Mouse (Mus musculus): ENCODE data around the gene Ptprs.
A peak's percentile ranks its signal among the peaks of the same experiment; 100 is the strongest.

Gene Ptprs

DNA sequence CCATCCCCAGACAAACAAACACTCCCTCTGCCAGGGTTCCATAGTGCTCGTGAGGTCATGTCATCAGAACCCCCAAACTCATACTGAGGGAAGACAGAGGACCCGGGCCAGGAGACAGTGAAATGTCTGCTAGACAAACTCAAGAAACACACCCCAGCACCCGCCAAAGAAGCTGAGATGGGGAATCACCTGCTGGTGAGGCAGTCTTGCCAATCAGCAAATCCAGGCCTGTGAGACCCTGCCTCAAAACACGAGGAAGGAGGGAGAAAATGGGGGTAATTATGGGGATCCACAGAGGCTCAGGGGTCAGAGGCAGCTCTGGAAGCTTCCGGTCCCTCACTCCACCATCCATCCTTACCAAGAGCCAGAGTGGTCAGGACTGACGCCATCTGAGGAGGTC is 9.5 kb downstream of the Ptprs start:
- no peak for DNase-seq

DNA sequence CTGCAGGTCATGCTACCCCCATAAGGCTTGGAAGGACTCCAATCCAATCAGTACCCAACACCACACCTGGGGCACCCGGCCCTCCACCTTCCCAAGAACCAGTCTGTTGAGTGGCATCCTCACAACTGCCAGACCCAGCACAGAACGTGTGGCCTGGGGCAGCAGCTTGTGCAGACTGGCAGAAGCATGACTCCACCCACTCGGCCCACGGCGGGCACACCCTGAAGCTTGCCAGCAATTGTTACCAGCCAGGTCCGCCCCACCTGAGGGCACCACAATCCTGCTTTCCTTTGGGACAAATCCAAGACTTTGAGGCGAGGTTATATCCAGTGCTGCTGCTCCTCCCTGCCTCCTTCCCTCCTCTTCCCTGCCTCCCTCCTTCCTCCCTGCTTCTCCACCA is 11.5 kb downstream of the Ptprs start:
- no peak for DNase-seq

DNA sequence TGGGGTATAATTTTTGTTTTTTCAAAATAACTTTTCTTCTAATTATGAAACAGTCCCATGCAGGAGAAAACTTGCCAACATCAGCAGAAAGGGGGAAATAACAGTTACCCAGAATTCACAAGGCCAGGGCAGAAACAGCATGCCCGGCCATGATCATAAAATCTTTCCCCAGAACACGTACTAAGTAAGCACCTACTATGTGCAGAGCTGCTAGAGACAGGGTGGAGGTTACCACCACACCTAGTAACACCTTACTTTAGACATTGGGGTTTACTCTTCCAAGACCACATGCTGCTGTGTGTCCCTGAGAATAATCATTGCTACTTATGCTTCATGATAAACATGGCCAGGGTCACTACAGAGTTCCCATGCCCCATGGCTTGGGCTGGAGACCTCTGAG is 11.9 kb downstream of the Ptprs start:
- DNase-seq = no peak

DNA sequence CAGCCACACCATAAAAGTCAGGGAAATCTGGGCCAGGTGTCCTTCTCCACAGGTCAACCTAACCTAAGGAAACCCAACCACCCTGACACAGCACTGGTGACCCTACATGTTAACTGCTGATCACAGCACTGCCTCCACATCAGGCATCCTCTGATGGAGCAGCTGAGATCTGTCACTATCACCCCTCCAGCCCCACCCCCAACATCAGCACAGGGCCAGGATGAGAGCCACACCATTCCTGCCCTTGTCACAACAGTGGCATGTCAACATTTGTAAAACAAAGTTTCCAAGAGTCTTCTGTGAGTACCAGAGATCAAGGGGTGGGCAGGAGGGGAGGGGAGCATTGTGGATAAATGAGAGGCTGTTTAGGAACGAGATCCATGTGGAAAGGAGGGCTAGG is 12.8 kb downstream of the Ptprs start:
- no peak for DNase-seq

DNA sequence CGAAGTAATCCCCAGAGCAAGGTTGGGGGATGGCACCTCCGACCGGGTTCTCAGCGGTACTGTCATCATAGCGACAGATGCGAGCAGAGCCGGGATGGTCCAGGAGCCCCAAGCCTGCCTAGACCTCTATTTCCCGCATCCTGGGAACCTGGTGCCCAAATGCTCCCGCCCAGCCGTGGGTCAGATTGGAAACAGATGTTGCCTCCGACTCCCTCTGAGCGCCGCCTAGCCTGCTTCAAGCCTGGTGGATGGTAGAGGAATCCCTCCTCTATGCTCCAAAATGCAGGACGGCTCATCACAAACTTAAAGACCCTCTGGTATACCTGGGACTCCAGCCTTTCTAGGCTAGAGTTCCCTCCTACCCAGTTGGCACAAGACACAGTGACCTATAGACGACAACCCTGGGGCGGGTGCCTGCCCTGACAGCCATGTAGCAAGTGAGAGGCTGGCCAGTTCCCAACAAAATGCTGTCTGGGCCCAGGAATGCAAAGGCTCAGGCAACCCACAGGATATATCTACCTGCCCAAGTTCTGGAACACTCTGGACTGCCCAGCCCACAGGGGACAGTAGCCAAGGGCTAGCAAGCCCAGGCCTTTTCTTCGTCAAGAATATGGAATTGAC is 13.3 kb downstream of the Ptprs start:
- DNase-seq = no peak

DNA sequence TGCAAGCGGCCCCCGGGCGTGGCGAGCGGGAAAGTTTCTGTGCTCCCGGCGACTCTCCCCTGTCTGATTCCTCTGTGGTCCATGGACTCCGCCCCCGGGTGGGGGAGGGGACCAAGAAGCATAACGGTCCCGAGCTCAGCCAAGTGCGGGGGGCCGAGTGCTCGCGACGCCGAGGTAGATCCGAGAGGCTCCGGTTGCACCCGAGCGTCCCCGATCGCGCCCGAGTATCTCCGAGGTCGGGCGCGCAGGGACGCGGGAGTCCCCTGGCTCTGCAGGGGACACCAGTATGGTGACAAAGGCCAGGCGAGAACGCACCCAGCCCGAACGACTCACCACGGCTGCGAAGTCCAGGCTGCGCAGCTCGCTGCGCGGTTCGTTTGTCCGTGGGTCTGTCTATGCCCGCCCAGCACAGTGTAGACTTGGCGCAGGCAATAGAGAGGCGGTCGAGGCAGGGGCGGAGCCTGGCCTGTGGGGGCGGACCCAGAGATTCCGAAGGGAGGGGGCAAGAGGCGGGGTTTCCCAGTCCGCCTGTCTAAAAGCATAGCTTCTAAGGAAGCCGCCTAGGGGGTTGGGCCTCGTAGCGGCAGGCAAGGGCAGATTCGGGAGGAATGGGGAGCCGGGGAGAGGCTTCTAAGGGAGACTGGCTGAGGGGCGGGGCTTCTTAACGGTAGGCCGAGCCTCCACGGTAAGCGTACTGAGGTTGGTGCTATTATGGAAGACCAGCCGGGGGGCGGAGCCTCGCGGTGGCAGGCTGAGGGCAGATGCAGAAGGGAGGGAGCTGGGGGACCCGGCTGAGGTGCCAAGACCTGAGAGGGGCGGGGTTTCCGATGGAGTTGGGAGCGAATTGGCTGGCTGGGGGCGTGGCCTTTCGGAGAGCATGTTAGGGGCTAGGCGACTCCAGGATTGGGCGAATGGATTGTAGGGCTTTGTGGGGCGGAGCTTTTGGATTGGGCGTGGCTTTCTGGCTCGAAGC is 14.2 kb downstream of the Ptprs start:
- peak; percentile 96 for DNase-seq

DNA sequence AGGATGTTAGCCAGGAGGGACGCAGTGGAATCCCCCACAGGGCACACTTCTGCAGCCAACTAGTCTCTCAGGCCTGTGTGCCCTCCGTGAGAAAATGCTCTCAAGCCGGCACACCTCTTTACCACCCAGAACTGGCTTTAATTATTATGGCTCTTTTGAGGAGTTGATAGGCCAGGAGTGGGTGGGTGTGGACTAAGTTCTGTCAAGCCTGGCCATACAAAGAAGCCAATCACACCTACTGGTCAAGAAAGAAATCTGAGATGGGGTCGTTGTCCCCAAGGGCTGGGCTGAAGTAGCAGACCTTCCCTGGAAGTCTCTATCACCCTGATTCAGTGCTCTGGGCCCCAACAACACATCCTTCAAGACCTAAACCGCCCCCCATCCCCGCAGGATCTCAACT is 15.4 kb downstream of the Ptprs start:
- DNase-seq = no peak

DNA sequence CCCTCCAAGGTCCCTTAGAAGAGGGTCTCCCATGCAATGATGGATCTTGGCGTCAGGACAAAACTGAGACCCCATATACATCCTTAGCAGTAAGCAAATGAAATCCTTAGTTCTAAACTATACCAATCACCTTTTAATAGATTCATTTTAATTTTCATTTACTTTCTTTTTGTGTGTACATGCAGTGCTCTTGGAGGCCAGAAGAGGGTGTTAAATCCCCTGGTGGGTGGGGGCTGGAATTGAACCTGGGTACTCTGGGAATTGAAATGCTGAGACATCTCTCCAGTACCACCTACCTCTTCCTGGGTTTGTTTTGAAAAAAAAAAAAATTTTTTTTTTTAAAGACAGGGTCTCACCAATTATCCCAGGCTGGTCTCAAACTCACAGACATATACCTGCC is 18.8 kb downstream of the Ptprs start:
- no peak for DNase-seq

DNA sequence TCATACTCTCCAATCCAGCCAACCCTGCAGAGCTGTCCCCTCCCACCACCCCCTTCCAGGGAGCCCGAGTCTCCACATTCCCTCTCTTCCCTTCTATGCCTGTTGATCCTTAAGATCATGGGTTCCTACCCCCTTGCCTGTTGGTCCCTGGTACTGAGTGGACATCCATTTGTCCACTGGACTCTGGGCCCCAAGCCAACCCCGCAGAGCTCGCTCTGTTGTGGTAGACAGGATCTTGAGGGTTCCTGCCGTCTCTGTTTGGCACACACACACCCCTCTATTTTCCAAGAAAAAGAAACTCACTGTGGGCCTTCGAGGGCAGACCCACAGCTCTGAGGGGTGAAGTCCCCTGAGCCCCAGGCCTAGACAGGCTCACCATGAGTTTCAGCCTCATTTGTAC is 19.9 kb downstream of the Ptprs start:
- no peak for DNase-seq

DNA sequence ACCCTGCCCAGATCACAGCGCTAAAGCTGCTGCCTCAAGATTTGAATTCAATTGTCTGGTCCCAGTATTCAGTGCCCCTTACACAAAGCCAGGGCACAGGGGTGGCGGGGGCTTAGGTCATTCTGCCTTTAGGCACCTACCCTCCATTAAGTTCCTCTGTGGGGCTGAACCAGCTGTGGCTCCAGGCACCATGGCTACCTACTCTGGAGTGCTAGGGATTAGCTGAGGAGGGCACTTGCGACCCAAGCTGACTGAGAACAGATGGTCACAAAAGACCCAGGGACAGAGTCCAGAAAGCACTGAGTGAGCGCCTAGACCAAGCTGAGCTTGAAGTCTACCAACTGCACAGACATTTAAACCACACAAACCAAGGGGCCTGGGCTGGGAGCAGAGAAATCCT is 22.6 kb downstream of the Ptprs start:
- DNase-seq = no peak

DNA sequence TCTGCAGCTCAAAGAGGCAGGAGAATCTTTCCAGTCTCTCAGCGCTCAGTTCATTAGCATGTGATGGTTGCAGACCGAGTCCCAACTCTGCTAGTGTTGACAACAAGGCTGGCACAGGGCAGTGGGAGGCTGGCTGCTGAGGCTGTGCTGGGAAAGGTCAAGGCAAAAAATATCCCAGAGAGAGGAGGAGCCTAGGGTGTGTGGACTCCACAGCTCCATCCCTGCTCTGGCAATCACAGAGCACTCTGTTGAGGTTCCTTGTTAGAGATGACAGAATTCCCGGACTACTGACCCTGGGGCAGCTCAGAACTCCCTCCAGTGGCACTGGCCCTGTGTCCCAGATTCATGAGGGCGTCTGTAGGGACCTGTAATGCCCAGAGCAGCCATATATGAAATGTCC is 23.0 kb downstream of the Ptprs start:
- DNase-seq = no peak

DNA sequence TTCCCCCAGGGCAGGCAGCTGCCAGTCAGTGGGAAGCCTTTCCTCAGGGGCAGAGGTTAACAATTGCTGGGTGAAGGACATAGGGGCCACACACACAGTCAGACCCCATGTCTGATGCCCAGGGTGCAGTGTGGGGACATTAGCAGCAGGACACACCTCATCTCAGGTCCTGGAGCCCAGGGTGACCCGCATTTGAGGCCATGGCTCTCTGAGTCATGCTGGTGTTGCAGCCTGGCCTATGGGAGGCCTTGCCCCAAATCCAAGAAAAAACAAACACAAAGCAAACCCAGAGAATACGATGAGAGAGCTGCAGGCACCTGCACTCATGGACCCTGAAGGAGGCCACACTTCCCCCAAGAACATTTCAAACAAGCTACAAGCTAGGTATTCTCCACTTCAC is 28.6 kb downstream of the Ptprs start:
- DNase-seq = no peak

DNA sequence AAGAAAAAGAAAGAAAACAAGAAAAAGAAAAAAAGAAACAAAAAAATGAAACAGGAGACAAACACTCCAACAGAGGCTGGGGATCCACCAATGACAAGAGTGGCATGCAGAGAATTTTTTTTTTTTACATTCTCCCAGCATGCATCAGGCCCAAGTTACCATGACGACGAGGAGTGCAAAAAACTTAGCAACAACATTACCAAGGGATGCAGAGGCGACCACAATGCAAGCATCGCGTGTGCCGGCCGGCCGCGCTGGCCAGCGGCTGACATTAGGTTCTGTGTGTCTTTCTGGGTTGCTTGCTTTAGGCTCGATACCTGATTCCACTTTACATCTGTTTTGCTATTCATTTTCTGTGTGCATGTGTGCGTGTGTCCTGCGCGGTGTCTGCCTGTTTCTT is 30.9 kb downstream of the Ptprs start:
- DNase-seq = no peak

DNA sequence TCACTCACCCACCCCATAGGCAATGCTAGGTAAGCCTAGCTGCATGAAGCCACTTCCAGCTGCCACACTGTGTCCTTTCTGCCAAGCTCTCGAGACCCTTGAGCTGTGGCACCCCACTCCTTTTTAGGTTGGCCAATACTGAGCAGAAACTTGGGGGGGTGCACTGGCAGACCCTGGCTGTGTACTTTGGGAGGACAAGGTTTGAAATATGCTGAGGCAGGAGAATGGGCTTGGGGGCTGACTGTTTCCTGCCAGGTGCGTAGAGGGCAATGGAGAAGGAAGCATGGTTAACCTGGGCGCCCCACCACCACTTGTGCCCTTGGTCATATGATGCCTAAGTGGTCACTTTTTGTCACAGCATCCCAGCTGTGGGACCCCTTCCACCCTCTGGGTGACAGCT is 31.5 kb downstream of the Ptprs start:
- DNase-seq = no peak

DNA sequence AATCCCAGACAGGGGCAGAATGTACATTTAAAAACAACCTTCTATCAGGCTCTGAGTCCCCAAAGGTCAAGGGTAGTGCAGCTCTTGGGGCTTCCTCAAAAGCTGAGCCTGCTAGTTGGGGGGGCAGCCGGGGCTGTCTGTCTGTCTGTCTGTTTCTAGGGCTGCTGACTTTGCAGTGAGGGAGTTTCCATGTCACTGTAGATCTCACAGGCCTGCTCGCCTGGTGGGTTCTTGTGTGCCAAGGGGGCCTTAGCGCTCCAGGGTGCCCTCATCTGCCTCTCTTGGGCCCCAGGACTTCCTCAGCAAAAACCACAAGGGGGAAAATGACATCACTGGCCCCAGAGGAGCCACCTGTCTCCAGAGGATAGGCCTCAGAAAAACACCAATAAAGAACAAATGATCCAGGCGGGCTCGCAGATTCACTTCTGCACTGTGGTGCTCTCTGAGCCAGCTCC is 32.9 kb downstream of the Ptprs start:
- DNase-seq = no peak

DNA sequence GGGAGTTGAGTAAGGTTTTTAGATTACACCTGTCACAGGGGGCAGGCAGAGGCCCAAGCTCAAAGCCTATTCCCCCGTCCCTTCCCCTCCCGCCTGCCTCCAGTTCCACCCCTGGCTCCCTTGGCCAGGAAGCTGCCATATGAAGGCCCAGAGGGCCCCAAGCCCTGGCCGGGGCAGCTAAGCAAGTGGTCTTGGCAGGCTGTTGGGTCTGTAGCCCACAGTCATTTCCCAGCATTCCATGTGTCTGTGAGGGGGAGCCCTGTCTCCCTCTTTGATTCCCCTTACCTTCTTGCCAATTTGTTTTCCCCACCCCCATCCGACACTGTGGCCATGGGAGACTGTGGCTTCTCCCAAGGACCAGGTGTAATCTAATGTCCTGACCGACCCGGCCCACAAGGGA is 34.0 kb downstream of the Ptprs start:
- no peak for DNase-seq

DNA sequence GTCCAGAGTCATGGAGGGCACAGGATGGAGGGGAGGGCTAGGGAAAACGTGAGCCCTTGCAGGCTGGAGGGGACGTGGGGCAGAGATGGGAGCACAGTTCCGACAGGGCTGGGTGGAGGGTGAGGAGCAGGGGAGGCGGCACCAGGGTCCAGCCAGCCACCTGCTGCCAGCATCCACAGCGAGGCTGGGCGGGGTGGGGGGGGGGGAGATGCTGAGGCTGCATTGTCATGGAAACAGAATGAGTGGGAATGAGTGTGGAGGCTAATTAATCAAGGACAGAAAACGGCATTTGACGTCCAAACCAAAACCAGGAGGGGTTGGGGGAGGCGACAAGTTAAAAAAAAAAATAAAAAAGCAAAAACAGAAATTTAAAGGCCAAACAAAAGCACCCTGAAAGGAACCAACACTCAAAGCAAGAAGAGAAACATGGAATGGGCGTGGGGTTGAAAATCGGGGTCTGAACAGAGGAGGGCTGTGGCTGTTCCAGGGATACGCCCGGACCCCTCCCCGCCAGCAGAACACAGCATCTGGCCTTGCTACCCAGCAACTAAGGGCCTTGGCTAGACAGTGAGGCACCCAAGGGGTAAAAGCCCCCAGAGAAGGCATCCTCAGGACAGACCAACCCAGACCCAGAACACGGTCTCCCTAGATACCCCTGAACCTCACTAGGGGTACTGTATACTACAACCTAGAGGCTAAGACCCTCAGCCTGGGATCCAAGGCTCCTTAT is 36.4 kb downstream of the Ptprs start:
- no peak for DNase-seq

DNA sequence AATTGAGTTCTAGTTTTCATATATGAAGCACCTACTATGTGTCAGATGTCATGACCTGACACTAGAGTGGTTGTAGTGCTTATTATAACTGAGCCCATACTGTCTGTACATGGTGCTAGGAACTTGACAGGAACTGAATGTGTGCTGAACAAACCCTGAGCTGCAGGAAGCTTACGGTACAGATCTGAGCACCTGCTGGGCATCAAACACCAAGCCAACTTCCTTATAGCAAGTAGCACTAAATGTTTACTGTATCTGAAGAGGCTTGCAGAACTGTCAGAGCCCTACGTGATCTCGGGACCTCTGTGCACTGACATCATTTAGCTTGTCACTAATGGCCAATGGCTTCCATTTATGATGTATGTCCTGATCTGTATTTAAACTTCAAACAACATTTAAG is 44.7 kb downstream of the Ptprs start:
- no peak for DNase-seq

DNA sequence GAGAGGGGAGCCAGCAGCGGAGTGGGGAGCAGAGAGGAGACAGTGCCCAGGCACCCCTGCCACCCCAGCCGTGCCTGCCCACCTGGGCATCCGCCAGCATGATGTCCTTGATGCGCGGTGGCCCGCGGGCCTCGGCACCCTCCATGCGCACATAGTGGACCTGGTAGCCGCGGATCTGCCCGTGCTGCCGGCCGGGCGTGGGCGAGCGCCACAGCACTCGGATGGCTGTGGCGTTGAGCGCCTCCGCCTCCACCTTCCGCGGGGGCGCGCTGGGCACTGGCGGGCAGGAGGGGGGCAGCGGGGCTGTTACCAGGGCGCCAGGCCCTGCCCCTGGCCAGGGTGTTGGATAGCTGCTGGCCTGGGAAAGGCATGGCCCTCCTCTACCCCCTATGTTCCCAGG is 48.4 kb downstream of the Ptprs start:
- no peak for DNase-seq

DNA sequence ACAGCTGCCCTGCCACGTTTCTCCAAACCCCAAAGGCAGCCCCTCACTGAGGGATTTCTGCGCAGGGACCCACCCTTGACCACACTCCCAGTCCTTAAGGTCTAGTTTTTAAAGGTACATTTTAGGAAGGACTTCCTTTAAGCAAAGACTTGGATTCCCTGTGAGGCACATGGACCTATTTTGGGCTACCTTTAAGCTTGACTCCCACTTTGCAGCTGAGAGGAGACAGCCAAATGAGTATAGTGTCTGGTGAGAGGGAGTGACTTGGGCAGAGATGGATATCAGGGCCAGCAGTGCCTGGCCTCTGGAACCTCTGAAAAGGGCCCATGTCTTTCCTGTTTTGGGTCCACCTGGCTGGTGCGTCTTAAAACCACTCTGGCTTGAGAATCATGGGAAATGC is 50.3 kb downstream of the Ptprs start:
- no peak for DNase-seq

DNA sequence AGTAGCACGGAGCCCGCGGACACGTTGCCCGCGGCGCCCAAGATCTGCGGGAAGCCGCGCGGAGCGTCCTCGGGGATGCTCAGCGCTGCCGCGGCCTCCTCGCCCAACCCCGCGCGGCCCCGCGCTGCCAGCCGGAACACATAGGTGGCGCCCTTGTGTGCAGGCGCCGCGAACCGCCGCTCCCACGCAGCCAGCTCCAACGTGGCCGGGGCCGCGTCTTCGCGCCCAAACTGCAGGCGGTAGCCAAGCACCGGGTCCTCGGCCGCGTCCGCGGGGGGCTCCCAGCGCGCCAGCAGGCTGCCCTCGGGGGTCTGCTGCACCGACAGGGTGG is 50.7 kb downstream of the Ptprs start:
- DNase-seq = peak; percentile 87

DNA sequence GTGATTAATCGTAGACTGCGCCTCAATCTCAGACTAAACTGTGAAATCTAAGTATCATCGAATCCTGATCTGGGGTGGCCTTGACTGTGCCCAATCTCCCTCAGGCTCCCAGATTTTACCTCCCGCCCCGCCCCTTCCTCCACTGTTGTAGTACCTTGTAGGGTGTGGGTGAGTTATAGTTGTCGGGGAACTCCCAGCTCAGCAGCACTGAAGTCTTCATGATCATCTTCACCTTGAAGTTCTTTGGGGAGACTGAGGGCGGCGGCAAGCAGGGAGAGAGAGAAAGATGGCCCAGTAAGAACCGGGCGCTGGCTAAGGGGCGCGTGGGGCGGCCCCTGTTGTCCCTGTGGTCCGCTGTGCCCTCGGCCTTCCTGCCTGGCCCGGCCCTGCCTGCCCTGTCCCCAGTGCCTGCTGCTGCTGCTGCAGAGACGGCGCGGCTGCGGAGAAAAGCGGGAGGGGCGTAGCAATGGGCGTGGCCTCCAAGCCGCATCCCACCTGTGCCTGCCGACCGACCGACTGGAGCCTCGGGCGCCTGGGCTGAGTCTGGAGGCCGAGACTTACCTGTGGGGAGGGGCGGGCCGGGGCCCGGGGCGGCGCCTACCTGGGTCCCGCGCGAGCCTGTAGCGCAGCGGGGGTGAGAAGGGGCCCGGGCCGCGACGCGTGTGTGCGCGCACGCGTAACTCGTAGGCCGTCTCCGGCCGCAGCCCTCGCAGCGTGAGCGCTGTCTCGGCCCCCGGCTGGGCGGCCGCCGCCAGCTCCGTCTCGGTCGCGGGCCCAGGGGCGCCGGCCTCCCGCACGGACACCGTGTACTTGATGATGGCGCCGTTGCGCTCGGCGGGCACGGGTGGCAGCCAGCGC is 51.3 kb downstream of the Ptprs start:
- DNase-seq = no peak

DNA sequence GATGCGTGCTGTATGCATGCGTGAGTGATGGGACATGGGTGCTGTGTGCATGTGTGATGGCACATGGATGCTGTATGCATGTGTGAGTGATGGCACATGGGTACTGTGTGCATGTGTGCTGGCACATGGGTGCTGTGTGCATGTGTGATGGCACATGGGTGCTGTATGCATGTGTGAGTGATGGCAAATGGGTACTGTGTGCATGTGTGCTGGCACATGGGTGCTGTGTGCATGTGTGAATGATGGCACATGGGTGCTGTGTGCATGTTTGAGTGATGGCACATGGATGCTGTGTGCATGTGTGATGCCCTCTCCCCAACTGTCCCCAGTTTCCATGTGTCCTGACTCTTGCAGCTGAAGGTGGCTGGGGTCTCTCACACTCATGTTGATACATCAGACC is 56.3 kb downstream of the Ptprs start:
- no peak for DNase-seq
